Mouse (Mus musculus) layer of hippocampus, postnatal 25 days (tissue): ENCODE data around the gene Sned1. TPM values are rescaled to one million over a fixed set of nuclear protein-coding genes. Genes with fewer than 3 reads are reported as not detected.

Experiments used
- DNase-seq, 2 experiments: peaks; one replicate each; pipeline ENCODE4 v3.0.0; 2022; ENCODE audit warnings: mixed read lengths in 2 of 2, low spot score in 1 of 2; ENCODE audit errors: extremely low spot score in 1 of 2
- total RNA-seq, 2 experiments: library from RNA; stranded (reverse); gene quantifications; 2 replicates each; pipeline ENCODE4 v1.2.3; 2021

The Sned1 gene
- total RNA-seq, 2 experiments from 2014 or later: 3.8 to 8.1 TPM

- DNase-seq: no peak
These were observed 8.2 kb upstream of the Sned1 start for GRCm38 (mm10) chr1:93227303-93227975.

DNA sequence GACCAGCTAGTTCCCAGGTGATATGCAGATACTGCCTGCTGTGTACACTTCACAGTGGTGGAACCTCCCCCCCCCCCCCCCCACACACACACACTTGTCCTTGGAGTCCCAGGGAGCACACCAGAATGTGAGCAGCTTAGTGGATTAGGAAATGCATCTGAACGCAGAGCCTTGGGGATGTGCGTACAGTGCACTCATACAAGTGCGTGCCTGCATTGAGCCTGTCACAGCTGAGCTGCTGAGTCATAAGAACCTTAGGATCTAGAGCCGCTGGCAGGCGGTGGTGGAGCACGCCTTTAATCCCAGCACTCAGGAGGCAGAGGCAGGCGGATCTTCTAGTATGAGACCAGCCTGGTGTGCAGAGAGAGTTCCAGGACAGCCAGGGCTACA, 7.7 kb upstream of the Sned1 start:
- DNase-seq: no peak

DNA sequence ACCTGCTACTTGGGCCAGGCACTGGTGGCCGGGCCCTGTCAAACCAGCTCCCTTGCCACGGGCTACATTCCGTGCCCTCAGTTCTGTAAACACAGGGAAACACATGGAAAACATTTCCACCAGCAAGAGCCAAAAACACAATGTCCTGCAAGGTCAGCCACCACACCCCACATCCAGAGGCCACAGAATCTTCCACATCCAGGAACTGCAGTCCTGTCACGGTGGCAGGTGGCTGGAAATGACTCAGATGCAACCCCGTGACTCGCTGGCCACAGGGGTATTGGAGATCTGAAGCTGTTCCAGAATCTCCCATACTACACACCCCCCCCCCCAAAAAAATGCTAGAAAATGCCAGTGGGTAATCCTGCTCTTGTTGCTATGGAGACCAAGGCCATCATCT, 6.4 kb upstream of the Sned1 start:
- no peak for DNase-seq

- DNase-seq: no peak
These were observed 6.0 kb upstream of the Sned1 start for GRCm38 (mm10) chr1:93229626-93230025.

GRCm38 (mm10) chr1:93236545-93236924, 894 bp downstream of the Sned1 start:
- DNase-seq: no peak

DNA sequence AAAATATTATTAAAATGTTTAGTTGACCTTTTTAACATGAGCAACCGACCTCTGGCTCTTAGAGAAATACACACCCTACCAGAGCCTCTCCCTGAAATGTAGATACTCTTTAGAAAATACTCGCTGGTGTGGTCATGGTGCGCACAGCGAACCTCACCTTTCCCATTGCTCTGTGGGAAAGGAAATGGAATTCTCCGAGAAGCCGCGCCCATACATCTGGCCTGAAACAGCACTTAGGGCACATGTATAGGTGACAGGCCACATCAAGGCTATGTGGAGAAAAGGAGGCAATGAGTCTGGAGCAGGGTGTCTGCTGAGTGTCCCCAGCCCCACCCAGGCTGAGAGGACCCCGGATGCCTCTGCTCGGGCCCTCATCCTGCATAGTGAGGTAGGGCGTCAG, 2.0 kb downstream of the Sned1 start:
- no peak for DNase-seq

- no peak for DNase-seq
These were observed 2.6 kb downstream of the Sned1 start for GRCm38 (mm10) chr1:93238201-93238600.

- DNase-seq: no peak
These were observed 10.3 kb downstream of the Sned1 start for GRCm38 (mm10) chr1:93245936-93246335.

GRCm38 (mm10) chr1:93252586-93252985, 16.9 kb downstream of the Sned1 start:
- DNase-seq: no peak

DNA sequence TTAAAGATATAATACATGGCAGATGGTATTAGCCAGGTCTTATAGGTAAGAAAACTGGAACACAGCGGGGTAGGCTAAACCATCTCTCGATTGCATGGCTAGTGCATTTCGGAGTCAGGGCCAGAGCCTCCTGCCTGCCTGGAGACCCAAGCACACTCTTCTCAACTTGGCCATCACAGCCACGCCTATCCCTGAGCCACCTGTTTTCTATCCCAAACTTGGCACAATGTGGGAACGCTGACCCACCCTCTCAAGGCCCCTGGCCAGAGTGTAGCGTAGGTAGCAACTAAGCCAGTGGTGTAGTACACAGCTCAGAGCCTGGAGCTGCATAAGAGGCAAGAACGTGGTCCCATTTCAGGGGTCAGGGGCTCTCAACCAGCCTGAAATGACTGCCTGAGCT, 20.1 kb downstream of the Sned1 start:
- DNase-seq: no peak

DNA sequence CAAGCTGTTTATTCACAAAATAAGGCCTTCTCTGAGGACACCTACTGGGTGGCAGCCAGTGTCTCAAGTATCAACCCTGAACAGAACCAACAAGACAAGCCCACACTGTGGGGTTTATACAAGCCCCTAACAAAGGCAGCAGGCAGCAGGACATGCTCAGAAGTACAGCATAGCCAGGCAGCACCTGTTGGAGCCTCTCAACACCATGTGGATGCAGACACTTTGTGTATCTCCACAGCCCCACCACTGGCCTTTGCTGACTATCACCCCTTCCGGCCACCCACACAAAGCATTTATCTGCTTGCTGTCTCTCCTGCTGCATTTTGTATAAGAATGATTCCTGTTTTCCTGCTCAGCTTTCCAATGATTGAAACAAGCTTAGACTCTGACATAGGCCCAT, 21.9 kb downstream of the Sned1 start:
- no peak for DNase-seq

DNA sequence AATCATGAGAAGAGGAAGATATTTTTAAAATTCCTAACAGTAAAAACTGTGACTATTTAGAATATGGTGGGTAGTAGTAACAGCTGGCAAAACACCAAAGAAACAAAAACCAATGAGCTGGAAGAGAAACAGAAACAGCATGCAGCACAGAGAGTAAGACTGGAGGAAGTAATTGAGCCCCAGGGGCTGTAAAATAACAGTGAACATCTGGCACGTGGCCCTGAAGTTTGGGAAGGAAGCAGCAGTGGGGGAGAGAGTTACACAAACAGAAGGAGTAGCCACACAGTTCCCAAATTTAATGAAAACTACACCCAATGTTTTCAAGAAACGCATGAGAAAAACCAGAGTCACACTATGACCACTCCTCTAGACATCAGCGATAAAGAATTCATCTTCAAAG, 31.6 kb downstream of the Sned1 start:
- DNase-seq: no peak

- DNase-seq: no peak
These were observed 32.6 kb downstream of the Sned1 start for GRCm38 (mm10) chr1:93268246-93268645.

DNA sequence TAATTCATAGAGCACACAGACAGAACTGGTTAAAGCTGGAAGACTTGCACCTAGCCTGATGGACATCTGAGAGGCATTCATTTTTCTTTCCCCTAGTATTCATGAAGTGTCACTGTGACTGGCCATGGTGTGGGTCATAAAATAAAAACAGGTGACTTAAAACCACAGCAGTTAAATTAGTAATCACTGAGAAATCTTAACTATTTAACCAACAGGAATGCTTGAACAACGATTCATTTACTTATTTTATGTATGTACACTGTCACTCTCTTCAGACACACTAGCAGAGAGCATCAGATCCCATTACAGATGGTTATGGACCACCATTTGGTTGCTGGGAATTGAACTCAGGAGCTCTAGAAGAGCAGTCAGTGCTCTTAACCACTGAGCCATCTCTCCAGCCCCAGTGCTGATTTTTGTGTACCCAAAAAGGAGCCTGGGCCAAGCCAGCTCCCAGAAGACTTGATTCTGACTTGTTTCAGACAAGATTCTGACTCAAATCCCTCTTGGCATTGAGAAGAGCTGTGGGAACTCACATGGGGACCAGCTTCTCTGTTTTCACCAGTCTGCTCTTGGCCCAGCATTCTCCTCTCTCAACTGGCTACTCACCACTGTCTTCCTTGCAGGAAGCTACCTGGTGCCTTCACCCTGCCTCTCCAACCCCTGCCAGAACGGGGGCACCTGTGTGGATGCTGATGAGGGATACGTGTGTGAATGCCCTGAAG, 35.0 kb downstream of the Sned1 start:
- DNase-seq: no peak

DNA sequence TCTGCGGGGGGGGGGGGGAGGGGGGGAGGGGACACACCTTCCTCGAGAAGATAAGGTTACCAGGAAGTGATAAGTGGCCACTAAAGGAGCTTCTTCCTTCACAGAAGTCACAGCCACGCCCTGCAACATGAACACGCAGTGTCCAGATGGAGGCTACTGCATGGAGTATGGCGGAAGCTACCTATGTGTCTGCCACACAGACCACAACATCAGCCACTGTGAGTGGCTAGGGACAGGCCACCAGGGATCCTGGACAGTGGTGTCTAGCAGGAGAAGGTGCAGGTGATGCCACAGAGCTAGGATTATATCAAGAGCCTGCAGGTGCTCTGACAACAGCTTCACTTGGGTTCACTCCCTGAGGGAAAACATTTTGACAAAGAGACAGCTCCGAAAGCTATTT, 36.1 kb downstream of the Sned1 start:
- DNase-seq: no peak

- peak in 1 of 2 experiments; percentile 9 for DNase-seq
These were observed 36.8 kb downstream of the Sned1 start for GRCm38 (mm10) chr1:93272409-93272821.

DNA sequence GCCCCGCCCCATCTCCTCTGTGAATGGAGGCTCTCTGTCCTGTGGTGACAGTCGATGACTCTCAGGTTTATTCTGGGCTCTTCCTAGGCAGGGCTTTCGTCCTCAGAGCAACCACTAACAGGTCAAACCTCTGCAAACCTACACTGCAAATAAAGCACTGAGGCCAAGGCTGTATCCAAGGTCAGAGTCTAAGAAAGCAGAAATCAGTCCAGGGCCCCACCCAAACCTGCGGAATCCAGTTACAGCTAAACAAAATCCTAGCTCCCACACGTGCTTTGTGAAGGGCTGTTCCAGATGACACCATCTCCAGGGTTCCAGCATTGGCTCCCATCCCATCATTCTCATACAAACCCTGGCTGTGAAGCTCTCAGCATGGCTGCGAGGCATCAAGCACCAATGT, 39.9 kb downstream of the Sned1 start:
- DNase-seq: no peak

GRCm38 (mm10) chr1:93277041-93277440, 41.4 kb downstream of the Sned1 start:
- no peak for DNase-seq

DNA sequence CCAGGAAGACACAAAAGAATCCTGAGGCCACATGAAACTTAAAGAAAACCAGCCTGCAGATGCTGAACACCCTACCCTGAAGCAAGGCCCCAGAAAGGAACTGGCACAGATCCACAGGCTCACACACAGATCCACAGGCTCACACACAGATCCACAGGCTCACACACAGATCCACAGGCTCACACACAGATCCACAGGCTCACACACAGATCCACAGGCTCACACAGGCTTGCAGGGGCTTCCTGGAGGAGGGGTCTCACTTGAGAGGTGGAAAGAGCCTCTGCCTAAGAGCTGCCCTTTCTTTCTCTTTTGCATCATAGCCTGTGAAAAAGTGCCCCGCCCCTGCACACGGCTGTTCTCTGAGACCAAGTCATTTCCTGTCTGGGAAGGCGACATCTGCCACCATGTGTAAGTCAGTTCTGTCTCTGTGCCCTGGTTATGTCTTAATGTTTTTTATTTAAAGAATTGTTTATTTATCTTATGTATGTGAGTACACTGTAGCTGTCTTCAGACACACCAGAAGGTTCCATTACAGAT, 54.1 kb downstream of the Sned1 start:
- no peak for DNase-seq

- no peak for DNase-seq
These were observed 55.3 kb downstream of the Sned1 start for GRCm38 (mm10) chr1:93290956-93291355.

- no peak for DNase-seq
These were observed 56.0 kb downstream of the Sned1 start for GRCm38 (mm10) chr1:93291591-93291990.

DNA sequence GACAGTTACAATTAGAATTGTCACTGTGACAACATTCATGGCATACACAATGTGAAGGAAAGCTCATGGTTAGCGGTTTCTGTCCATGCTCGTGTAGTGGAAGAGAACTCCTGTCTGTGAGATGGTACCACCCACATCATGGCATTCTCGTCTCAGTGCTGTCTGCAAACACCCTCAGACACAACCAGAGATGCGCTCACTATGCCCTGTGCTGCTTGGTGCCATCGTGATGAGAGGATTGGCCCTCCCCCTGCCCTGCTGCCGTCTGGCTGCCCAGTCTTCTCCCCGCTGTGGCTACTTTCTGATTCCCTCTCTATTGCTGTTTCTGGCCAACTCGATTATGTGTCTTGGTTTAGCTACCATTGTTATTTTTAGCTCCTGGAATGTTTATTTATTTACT, 56.4 kb downstream of the Sned1 start:
- DNase-seq: no peak
